Mouse (Mus musculus) kidney, adult 8-10 months (tissue): Measurements from ENCODE around the gene Twf2.

Source experiments
- DNase-seq, 2 experiments: peaks; one replicate each; pipeline ENCODE4 v3.0.0; 2022

The Twf2 gene

GRCm38 (mm10) chr9:106179964-106180363 is 22.9 kb upstream of the Twf2 start:
- DNase-seq, result no peak

- no peak for DNase-seq
These were observed 20.8 kb upstream of the Twf2 start for GRCm38 (mm10) chr9:106182146-106182545.

- DNase-seq, result peak; percentile 41 to 46
These were observed 18.9 kb upstream of the Twf2 start for GRCm38 (mm10) chr9:106183996-106184395.

- no peak for DNase-seq
These were observed 11.6 kb upstream of the Twf2 start for GRCm38 (mm10) chr9:106191355-106191754.

DNA sequence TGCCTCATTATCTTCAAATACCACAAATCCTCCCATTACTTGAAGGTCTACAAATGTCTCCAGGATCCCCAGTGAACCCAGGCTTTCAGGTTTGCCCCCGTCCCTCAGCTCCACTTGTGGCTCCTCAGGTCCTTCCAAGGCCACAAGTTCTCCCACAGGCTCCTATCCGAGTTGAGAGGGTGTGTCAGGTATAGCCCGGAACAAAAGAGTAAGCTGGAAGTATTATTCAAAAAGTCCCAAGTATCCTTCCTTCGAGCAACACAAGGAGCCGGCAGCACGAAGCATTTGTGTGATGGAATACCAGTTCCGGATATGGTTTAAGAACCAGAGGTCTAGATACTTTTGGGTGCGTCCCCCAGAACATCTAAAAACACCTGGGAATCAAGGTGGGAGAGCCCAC is 10.9 kb upstream of the Twf2 start:
- DNase-seq, result no peak

- DNase-seq, result no peak
These were observed 9.9 kb upstream of the Twf2 start for GRCm38 (mm10) chr9:106192998-106193397.

DNA sequence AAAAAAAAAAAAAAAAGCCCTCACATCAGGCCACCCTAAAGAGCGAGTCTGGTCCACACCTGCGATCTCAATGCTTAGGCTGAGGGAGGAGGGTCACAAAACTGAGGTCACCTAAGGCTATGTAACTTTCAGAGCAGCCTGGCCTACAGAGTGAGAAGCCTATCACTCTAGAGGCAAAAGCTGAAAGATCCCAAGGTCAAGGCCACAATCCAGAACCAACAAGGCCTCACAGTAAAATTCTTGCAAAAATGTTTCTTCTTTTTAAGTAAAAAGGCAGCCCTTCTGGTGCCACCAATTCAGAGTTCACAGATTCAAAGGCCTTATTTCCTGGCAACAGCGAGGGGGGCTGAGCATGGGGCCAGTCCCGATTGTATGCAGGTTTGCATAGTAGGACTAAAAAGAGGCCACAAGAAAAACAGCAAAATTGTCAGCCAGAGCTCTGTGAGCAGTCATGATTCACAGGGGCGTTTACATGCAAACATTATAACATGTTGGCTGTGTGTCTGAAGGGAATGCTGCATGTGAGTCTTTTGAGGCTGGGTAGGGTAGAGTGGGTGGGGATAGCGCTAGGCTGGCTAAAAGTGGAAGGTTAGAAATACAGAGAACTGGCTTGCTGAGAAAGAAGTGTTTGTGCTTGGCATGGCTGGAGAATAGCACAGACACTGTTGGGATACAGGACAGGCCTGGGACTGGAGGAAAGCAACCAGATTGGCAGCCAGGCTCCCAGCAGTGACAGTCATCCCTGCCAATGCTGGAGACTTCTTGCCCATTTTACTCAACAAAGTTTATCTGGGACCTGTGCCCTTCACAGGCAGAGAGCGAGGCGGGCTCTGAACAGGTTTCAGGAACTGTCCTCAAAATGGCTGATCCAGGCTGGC is 8.7 kb upstream of the Twf2 start:
- no peak for DNase-seq

DNA sequence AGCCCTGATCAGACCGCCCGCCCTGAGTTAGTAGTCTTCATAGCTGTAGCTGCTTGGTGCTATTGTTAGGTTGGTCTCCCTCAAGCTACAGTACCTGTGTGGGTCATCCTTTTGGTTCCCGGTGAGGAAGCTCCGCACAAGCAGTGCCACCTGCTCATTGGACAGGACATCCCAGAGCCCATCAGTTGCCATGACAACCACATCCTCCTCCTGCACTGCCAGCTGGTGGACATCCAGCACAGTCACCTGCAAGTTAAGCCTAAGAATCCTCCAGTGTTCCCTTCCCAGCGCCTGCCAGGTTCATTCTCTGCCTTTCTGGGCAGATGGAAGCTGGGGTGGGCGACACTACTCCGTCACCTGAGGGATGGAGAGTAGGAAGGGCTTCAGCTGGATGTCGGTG is 7.2 kb upstream of the Twf2 start:
- DNase-seq, result no peak

GRCm38 (mm10) chr9:106197081-106197713 is 5.7 kb upstream of the Twf2 start:
- no peak for DNase-seq

DNA sequence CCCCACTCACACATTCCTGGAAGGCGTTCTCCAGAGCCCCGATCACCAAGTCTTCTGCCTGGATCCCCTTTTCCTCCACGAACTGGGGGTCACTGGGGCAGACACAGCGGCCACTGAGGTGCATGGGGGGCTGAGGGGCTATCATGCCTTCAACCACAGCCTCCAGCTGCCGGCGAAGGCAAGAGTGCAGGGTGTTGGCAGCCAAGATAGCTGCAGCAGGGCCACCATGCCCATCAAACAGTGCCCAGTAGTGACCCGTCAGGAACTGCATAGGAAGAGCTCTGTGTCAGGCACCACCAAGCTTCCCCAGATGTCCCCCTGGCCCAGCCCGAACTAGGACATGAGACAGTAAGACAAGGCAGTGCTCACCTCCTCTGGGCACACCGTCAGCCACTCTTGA is 5.2 kb upstream of the Twf2 start:
- no peak for DNase-seq

DNA sequence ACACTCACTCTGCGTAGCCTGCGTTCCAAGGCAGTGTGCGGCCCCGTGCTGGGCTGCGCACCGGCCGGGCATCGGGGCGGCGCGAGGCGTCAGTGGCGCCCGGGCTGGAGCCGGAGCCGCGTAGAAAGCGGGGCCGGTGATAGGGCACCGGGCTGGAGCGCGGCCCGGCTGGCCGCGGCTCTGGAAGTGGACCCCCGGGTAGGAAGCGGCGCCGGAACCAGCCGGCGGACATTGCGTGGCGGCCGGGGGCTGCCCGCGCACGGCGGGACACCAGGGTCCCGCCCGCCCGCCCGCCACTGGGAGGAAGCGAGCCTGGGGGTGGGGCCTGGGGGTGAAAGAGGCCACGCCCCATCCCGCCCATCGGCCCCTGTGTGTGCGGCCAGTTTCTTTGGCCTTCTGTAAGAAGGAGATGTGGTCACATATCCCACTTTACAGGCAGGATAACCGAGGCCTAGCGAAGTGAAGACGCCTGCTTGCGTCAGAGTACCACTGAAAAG is 3.9 kb upstream of the Twf2 start:
- peak; percentile 63 to 75 for DNase-seq

DNA sequence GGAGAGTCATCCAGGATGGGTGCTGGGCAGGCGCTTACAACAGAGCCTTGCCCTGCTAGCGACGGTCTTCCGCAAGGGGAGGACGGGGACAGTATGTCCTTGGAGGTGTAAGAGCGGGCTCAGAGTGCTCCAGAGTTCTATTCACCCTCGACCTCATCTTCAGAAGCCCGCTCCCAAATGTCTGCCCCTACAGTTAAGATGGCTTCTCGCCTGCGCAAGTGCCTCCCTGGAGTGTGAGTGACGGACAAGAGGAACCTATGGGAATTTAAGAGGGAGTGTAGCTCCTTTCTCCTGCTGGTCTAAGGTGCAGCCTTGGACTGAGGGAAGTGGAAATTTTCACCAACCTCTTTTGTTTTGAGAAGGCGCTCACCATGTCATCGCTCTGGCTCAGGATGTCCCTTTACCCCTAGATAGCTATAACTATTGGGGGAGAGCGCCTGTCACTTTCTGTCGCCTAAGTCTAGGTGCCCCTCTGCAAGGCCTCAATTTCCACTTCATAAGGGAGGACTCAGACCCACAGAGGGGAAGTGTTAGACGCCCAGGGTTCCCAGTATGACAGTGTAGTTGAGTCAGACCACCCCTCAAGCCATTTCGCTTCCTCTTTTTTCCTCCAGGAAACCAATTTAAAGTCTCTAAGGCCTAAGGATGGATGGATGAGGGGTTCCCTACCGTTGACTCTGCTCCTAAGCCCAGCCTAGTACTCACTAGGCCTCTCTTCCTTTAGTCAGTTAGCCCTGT is 3.2 kb upstream of the Twf2 start, which contains the start of gene Ppm1m:
Ppm1m (minus strand) TSS at position 212 of the 738 bp plus-strand sequence.
- DNase-seq, result no peak

GRCm38 (mm10) chr9:106201895-106202294 is 1.0 kb upstream of the Twf2 start:
- DNase-seq, result no peak

DNA sequence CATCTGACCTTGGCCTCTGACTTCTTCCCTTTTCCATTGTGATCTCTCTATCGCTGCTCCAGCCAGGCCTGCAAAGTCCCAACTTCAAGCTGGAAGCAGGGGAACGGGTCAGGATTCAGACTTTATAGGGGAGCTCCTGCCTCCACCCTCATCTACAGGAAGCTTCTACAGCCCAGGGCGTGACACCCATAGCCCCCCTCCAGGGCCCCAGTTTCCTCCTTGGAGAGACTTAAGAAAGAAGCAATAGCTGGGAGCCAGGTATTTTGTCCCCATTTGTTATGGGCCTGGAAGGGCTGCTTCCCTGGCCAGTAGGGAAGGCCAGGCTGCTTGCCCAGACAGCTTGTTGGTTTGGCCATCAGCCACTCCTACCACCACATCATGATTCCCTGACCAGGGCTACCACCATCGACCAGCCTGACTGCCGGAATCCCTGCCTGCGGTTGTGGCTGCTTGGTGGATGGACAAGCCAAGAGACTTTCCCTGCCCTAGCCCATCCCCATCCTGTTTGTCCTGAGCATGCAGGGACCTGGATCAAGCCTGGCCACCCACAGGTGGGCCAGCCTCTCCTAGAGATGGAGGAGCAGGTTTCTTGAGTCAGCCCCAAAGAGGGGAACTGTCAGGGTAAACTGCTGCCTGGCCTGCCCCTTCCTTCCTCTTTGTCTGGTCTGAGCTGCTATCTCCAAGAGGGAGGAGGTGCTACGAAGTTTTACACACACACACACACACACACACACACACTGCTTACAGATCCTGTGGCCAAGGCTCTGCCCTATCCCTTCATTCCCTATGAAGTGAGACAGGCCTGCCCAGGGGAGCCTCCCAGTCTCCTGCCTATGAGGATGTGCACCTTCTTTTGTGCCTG is 1.3 kb downstream of the Twf2 start:
- no peak for DNase-seq

DNA sequence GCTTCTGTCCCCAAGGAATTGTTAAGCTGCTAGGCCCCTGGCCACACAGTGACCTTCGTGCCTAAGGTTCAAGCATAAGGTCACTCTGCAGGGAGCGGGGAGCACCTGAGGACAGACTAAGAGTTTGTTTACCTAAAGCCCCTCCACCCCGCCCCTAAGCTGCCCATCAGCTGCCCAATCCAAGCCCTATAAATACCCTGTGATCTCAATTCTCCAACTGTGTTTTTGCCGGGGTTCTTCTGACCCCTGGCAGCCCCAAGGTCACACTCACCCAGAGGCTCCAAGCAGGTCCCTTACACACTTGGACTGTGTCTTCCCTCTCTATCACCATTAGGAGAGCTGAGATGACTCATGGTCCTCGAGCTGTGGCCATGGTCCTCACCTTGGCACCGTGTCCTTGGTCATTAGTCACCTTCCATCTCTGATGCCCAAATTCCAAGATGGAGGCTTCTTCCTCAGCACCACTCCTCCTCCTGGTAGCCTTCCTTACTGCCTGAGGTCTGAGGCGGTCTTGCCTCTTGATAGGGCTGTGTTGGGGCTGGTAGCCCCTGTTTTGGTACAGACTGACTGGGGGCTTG is 2.9 kb downstream of the Twf2 start:
- no peak for DNase-seq

- no peak for DNase-seq
These were observed 3.6 kb downstream of the Twf2 start for GRCm38 (mm10) chr9:106206515-106206914.

GRCm38 (mm10) chr9:106208181-106208580 is 5.3 kb downstream of the Twf2 start:
- no peak for DNase-seq

GRCm38 (mm10) chr9:106209954-106210353 is 7.0 kb downstream of the Twf2 start:
- DNase-seq, result no peak

DNA sequence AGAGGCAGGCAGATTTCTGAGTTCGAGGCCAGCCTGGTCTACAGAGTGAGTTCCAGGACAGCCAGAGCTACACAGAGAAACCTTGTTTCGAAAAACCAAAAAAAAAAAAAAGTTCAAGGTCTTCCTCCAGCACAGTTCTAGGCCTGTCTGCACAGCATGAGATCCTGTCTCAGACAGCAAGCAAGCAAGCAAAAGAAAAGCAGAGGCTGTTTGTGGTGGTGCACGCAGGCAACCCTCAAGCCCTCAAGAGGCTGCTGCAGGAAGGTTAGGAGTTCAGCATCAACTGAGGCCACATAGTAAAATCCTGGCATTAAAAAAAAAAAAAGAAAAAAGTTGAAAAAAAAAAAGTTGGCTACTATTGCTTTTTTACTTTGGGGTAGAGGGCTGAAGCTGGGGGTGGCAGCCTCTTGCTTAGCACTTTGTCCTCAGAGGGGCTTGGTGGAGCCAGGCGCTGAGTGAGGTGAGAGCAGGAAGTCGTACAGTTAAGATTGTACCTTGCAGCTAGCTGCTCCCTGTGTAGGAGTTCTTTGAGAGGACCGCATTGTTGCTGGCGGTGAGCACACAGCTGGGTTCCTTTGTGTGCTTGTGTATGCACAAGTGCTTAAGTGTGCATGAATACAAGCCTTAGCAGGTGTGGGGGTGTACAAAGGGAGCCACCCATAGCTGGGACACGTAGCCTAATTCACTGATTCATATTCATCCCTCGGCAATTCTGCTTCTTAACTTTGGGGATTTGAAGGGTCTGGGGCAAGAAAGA is 8.1 kb downstream of the Twf2 start:
- no peak for DNase-seq

GRCm38 (mm10) chr9:106211680-106212593 is 9.0 kb downstream of the Twf2 start:
- DNase-seq, result peak; percentile 69 to 86
